Mouse (Mus musculus) kidney, embryonic 14.5 days (tissue): ENCODE data around the gene Inhbe. TPM values are rescaled to one million over a fixed set of nuclear protein-coding genes. Genes with fewer than 3 reads are reported as not detected.
A peak's percentile ranks its signal among the peaks of the same experiment; 100 is the strongest.

Experiments
- ATAC-seq: fragments of 200-750 bp; cut with Nextera tagmentation; 2 replicates; pipeline ENCODE4 v1.8.0; 2017; ENCODE audit warnings: moderate number of reproducible peaks, mild to moderate bottlenecking, moderate TSS enrichment, moderate library complexity; ENCODE audit not compliant: low FRiP score, low TSS enrichment
- H3K27ac ChIP-seq: fragments of 300-500 bp; sonication (generic); 2 replicates; pipeline ENCODE4 v1.5.1; 2014; ENCODE audit warnings: low read depth, mild to moderate bottlenecking, low read length, moderate library complexity, mixed read lengths
- H3K27me3 ChIP-seq: fragments of 300-500 bp; sonication (generic); 2 replicates; pipeline ENCODE4 v1.6.1; 2014; ENCODE audit warnings: mild to moderate bottlenecking, low read length; ENCODE audit not compliant: control insufficient read depth, insufficient read depth
- H3K36me3 ChIP-seq: fragments of 300-500 bp; sonication (generic); 2 replicates; pipeline ENCODE4 v1.6.1; 2014; ENCODE audit warnings: low read length, mixed read lengths; ENCODE audit not compliant: control insufficient read depth, insufficient read depth
- H3K4me1 ChIP-seq: fragments of 300-500 bp; sonication (generic); 2 replicates; pipeline ENCODE4 v1.6.1; 2014; ENCODE audit warnings: low read length, mixed read lengths; ENCODE audit not compliant: control insufficient read depth, insufficient read depth
- H3K4me2 ChIP-seq: fragments of 300-500 bp; sonication (generic); replicated peaks from 2 replicates; pipeline ENCODE4 v1.6.1; 2014; ENCODE audit warnings: low read depth, mild to moderate bottlenecking, low read length
- H3K4me3 ChIP-seq: fragments of 300-500 bp; sonication (generic); 2 replicates; pipeline ENCODE4 v1.5.1; 2014; ENCODE audit warnings: mild to moderate bottlenecking, low read length
- H3K9ac ChIP-seq: fragments of 300-500 bp; sonication (generic); 2 replicates; pipeline ENCODE4 v1.6.1; 2014; ENCODE audit warnings: low read depth, mild to moderate bottlenecking, low read length, moderate library complexity
- H3K9me3 ChIP-seq: fragments of 300-500 bp; sonication (generic); 2 replicates; pipeline ENCODE4 v1.6.1; 2016; ENCODE audit warnings: low read length; ENCODE audit not compliant: control insufficient read depth
- WGBS: fragments of 180-500 bp; shearing (Covaris S2); extraction: QIAGEN DNeasy Blood & Tissue Kit; methylation state at CpG from one replicate; pipeline ENCODE4 v1.1.7; 2014; 5-methylcytosine and 5-hydroxymethylcytosine counted together
- polyA plus RNA-seq: library from polyadenylated mRNA; unstranded; fragments of >200 nt; fragmentation: Nextera tagmentation; extraction: Ambion mirVana; gene quantifications from 2 replicates; pipeline ENCODE4 v1.2.1, GENCODE M21; 2014

Gene Inhbe
- polyA plus RNA-seq, 1 experiment from 2014 or later: 0.08 TPM

DNA sequence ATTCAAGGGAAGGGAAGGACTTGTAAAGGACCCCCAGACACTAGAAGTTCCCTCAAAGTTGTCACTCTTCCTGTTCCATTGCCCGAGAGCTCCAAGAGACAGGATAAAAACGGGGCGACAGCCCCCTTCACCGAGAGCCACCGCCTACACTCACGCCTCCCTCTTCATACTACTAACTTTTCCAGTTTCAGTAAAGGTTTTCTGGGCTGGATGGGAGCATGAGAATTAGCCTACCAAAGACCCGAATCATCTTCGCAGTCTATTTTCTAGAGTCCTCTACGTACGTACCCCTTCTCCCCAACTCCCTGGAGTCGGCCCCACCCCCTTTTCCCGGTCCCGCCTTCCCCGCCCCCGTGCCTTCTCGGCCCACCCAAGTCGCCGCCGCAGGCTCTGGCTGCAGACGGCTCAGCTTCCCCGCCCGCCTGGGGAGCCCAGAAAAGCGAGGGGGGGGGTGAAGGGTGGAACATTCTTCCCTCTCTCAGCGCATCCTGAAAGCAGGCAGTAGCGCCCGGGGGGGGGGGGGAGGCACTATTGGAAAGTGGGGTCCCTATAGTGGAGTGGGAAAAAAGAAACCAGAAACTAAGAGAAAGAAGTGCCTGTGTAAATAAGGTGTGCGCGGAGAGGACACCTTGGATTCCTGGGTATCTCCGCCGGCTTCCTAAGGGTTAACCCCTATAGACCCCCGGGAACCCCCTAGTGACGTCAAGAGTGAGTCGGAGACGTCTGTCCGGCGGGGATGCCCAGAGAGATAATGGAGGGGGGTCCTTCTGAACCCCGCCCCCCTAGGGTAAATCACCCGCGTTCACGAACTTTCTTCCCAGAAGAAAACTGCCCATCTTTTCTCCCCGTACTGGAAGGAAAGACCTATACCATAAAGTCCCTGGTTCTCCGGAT lies 14.3 kb downstream of the Inhbe start:
- peak overlapping the region; percentile 53 for H3K4me3 ChIP-seq

DNA sequence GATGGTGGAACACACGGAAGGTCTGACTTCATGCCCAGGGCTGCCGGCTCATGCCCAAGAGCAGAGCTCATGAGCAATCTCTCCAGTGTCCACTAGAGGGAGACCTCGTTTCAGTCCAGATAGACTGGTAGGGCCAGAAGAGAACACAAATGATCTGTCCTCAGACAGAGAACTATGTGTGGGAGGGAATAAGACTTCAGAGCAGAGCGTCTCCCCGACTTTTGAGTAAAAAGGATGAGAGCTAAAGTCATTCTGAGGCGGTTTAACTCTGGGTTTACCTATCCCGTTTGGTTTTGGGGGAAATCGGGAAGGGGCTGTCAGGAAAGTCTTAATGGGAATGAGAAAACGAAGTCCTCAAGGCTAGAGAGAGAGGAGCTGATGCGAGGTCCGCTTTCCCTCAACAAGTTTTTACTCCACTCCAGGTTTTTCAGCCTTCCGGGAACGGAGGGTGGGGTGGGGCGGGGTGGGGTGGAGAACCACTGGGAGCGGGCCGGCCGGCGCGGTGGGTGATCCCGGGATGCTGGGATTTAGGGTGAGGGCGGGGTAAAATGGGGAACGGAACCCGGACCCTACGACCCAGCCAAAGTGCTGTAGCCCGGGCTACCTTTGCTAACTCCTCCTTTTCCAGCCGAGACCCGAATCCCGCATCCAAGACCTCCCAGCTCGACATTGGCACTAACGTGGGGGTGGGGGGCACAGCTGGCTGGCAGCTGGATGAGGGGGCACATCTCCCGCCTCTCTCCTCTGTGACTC lies 15.1 kb downstream of the Inhbe start:
- H3K9me3 ChIP-seq: no peaks in the 10 kb centered on the region
- H3K4me1 ChIP-seq: peaks cover 9% of the 10 kb centered on the region
- peak; percentile 74 for ATAC-seq
- H3K27me3 ChIP-seq: peaks cover 3% of the 10 kb centered on the region; the same call in 1 of the 2 replicates
- peak overlapping the region; percentile 73 for H3K4me2 ChIP-seq
- H3K36me3 ChIP-seq: peaks cover 18% of the 10 kb centered on the region
- under 1% methylated on average over 31 of the region's 31 CpGs for WGBS
- peak overlapping the region; percentile 57 for H3K9ac ChIP-seq
- H3K4me3 ChIP-seq: peak overlapping the region; percentile 53
- H3K27ac ChIP-seq: peak overlapping the region; percentile 87

More for the DNA sequence above, 14.3 kb downstream of the Inhbe start:
- peaks cover 17% of the 10 kb centered on the region for H3K36me3 ChIP-seq
- H3K27me3 ChIP-seq: peaks cover 3% of the 10 kb centered on the region; the same call in 1 of the 2 replicates
- peaks cover 9% of the 10 kb centered on the region for H3K4me1 ChIP-seq
- H3K9ac ChIP-seq: peak overlapping the region; percentile 57
- H3K9me3 ChIP-seq: no peaks in the 10 kb centered on the region
- WGBS: under 1% methylated on average over 40 of the region's 42 CpGs
- peak overlapping the region; percentile 73 for H3K4me2 ChIP-seq
- peak; percentile 68 for ATAC-seq
- peak overlapping the region; percentile 87 for H3K27ac ChIP-seq

GRCm38 (mm10) chr10:127337536-127338099 lies 16.6 kb downstream of the Inhbe start:
- no peak for ATAC-seq
- 85% methylated on average over 6 of the region's 6 CpGs for WGBS
- no peak overlapping the region for H3K4me3 ChIP-seq
- peaks cover 9% of the 10 kb centered on the region for H3K4me1 ChIP-seq
- peaks cover 19% of the 10 kb centered on the region for H3K36me3 ChIP-seq
- H3K27ac ChIP-seq: no peak overlapping the region
- H3K27me3 ChIP-seq: peaks cover 3% of the 10 kb centered on the region; the same call in 1 of the 2 replicates
- no peak overlapping the region for H3K4me2 ChIP-seq
- no peak overlapping the region for H3K9ac ChIP-seq
- H3K9me3 ChIP-seq: no peaks in the 10 kb centered on the region

- H3K9ac ChIP-seq: no peak overlapping the region
- peaks cover 3% of the 10 kb centered on the region; the same call in 1 of the 2 replicates for H3K27me3 ChIP-seq
- no peaks in the 10 kb centered on the region for H3K9me3 ChIP-seq
- ATAC-seq: no peak
- peaks cover 22% of the 10 kb centered on the region for H3K36me3 ChIP-seq
- H3K4me3 ChIP-seq: no peak overlapping the region
- no peak overlapping the region for H3K4me2 ChIP-seq
- no peak overlapping the region for H3K27ac ChIP-seq
- H3K4me1 ChIP-seq: peaks cover 9% of the 10 kb centered on the region
- WGBS: 71% methylated on average over 5 of the region's 5 CpGs
These were observed 17.3 kb downstream of the Inhbe start for GRCm38 (mm10) chr10:127336952-127337351.

GRCm38 (mm10) chr10:127335271-127335670 lies 18.9 kb downstream of the Inhbe start:
- Histone ChIP-seq H3K9me3 (no peaks in the 10 kb centered on the region), H3K4me1 (no peaks in the 10 kb centered on the region; the same call in 1 of the 2 replicates), H3K9ac (no peak overlapping the region), H3K4me2 (no peak overlapping the region), H3K27ac (no peak overlapping the region), H3K36me3 (peaks cover 22% of the 10 kb centered on the region), H3K27me3 (no peaks in the 10 kb centered on the region), H3K4me3 (no peak overlapping the region)
- 86% methylated on average over 1 of the region's 1 CpGs for WGBS
- no peak for ATAC-seq

GRCm38 (mm10) chr10:127333152-127333551 lies 21.1 kb downstream of the Inhbe start:
- no peak for ATAC-seq
- Histone ChIP-seq H3K27ac (no peak overlapping the region), H3K4me1 (no peaks in the 10 kb centered on the region), H3K4me3 (no peak overlapping the region), H3K27me3 (peaks cover 10% of the 10 kb centered on the region), H3K4me2 (no peak overlapping the region), H3K9ac (no peak overlapping the region), H3K9me3 (no peaks in the 10 kb centered on the region), H3K36me3 (peaks cover 22% of the 10 kb centered on the region)
- WGBS: 71% methylated on average over 5 of the region's 5 CpGs

- no peak for ATAC-seq
- H3K4me1 ChIP-seq: no peaks in the 10 kb centered on the region
- H3K4me2 ChIP-seq: peak overlapping the region; percentile 30
- peaks cover 22% of the 10 kb centered on the region for H3K36me3 ChIP-seq
- 0 out of 2 replicates have a peak overlapping the region, but pooled peaks have one; percentile 6 for H3K4me3 ChIP-seq
- 34% methylated on average over 30 of the region's 31 CpGs for WGBS
- H3K27me3 ChIP-seq: peaks cover 19% of the 10 kb centered on the region
- H3K27ac ChIP-seq: no peak overlapping the region
- H3K9ac ChIP-seq: no peak overlapping the region
- H3K9me3 ChIP-seq: no peaks in the 10 kb centered on the region
These were observed 21.9 kb downstream of the Inhbe start for GRCm38 (mm10) chr10:127332211-127332874.

GRCm38 (mm10) chr10:127330212-127330611 lies 24.0 kb downstream of the Inhbe start:
- no peak for ATAC-seq
- Histone ChIP-seq H3K9me3 (no peaks in the 10 kb centered on the region), H3K36me3 (peaks cover 6% of the 10 kb centered on the region; the same call in 1 of the 2 replicates), H3K4me3 (no peak overlapping the region), H3K4me1 (peaks cover 11% of the 10 kb centered on the region), H3K27me3 (peaks cover 34% of the 10 kb centered on the region), H3K27ac (no peak overlapping the region), H3K4me2 (no peak overlapping the region), H3K9ac (no peak overlapping the region)
- WGBS: 70% methylated on average over 7 of the region's 7 CpGs
